Mouse (Mus musculus): ENCODE measurements around the gene Gh.
"Not testable (repeated sequence)": the region's sequence is repeated elsewhere in the genome, so short reads cannot be mapped to it uniquely, and the experiment has no call there.

The Gh gene

GRCm38 (mm10) chr11:106301765-106302164 lies at the start of gene Gh:
Gene Gh, minus strand, starts transcription at chr11:106301865.
- DNase-seq: no peak

GRCm38 (mm10) chr11:106351253-106351652 lies 49.6 kb upstream of the Gh start:
- DNase-seq: no peak

DNA sequence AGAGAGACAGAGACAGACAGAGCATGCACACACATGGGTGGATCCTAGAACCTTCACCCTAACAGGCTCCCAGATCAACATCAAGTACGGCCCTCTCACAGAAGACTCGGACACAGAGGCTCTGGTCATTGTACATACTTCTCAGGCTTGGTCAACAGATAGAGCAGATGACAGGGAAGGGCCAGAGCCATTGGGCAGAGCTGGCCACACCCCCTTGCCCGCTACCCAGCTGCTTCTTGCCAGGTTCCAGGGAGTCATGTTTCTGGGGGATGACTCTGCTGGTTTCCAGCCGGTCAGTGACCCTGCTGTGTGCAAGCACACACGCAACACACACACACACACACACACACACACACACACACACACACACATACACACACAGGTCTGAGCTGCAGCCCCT lies 49.2 kb upstream of the Gh start:
- no peak for DNase-seq

GRCm38 (mm10) chr11:106349772-106350171 lies 48.1 kb upstream of the Gh start:
- DNase-seq: no peak

DNA sequence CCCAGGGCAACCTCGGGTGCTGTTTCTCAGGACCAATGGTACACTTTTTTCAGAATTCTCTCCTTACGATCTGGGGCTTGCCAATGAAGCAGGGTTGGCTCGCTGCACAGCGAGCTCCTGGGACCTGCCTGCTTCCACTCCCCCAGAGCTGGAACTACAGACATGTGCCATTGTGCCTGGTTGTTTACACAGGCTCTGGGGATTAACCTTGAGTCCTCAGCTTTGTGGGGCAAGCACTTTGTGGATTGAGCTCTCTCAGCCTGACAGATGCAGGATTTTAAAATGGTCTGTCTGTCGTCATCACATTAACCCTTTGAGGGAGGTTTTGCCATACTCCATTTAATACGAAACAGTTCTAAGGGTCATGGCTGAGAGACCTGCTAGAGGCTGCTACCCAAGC lies 43.2 kb upstream of the Gh start:
- DNase-seq: no peak

DNA sequence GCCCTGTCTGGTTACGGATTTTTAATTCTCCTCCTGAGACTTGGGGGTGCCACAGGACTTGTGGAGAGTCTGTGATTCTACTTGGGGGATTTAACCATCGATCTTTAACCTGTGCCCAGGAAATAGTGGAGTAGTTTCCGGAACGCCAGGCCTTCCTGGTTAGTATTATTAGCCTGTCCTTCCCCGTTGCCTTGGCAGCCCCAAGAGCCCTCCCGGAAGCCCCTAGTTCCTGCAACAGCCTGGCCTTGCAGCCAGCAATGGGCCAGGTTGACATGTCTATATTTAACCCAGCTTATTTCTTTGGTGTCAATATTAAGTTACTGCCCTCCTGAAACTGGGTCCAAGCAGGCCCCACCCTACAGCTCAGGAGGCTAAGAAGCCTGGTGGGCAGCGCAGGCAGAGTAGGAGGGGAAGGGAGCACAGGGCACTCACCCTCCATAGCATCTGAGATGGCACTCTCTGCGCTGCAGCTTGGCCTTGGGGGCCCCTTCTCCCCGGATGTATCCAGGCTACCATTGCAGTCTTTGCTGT lies 39.4 kb upstream of the Gh start:
- DNase-seq: peak; percentile 16 to 66

- not testable (repeated sequence) for DNase-seq
Observed at GRCm38 (mm10) chr11:106339323-106339722, 37.7 kb upstream of the Gh start.

DNA sequence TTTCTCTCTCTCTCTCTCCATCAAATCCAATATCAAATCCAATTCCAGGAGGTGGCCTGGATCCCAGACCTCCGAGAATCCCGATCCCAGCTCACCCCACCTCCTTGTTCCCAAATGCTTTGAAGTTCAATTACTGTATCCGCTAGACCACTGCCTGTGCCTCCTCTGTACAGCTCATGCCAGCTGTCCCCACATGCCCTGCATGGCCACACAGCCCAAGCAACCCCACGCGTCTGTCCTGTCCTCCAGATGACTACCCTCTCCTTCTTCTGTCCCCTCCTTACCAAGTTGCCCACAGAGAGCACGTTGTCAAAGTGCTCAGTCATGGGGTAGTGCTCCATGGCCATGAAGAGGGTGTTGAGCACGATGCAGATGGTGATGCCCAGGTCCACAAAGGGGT lies 37.2 kb upstream of the Gh start:
- no peak for DNase-seq

DNA sequence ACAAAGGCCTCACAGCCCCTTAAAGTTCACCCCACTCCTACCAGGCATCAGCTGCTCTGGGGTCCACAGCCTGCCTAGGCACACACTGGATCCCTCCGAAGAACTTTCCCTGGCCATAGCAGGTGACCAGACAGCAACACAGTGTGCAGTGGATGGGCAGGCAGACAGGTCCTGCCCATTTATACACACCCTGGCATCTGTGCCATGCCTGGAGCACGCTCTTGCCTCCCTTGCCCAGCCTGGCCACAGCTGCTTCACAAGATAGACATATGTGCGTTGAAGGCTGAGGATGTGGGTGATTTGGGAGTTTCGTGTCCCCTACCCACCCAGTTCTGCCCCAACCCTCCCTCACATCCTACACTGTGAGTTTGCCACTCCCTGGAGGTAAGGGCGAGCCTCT lies 36.4 kb upstream of the Gh start:
- no peak for DNase-seq

- no peak for DNase-seq
Observed at GRCm38 (mm10) chr11:106334066-106334465, 32.4 kb upstream of the Gh start.

DNA sequence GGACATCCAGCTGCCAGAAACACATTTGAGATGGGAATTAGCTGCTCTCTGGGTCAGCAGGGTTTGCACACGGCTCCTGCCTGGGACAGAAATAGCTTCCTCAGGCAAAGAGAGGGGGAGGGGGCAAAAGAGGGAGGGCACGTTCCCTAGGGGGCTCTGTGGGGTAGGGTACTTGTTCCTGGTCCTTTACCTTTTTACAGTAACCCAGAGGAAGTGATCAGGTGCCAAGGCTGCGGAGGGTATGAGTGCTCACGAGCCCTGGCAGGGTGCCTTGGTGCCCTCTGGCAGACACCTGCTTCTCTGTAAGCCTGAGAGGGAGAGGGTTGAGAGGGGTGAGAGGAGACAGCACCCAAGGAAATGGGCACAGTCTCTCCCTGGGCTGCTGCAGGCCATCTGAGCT lies 30.8 kb upstream of the Gh start:
- no peak for DNase-seq

DNA sequence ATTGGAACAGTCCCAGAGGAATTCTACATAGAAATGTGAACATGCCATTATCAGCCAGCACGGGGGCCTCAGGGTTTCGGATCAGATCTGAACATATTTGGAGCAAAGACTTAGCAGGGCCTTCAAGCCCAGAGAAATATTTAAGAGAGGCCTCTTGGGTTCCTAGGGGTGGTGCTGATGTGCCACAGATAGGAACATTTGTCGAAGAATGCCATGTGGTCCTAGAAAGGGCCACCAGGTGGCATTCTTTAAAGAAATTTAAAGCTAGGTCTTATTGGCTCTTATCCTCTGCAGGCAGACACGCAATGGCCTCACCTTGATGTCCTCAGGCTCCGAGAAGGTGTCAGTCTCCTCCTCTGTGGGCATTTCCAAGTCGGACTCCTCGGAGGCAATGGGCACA lies 28.0 kb upstream of the Gh start:
- peak in 1 of 2 experiments; percentile 54 for DNase-seq

GRCm38 (mm10) chr11:106329128-106329527 lies 27.5 kb upstream of the Gh start:
- no peak for DNase-seq

- no peak for DNase-seq
Observed at GRCm38 (mm10) chr11:106328521-106328920, 26.9 kb upstream of the Gh start.

DNA sequence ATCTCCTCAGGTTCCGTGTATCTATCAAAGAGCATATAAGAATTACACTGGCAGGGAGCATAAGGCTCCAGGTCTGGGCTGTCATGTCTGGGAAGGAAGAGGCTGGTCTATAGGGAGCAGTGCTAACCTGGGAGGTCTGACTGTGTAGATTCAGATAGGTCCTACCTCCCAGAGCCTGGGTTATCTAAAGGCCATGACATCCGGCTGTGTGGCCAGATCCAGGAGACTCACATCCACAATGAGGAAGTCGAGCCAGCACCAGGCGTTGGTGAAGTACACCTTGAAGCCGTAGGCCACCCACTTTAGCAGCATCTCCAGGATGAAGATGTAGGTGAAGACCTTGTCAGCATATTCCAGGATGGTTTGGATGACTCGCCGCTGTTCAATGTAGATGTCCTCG lies 24.8 kb upstream of the Gh start:
- no peak for DNase-seq

DNA sequence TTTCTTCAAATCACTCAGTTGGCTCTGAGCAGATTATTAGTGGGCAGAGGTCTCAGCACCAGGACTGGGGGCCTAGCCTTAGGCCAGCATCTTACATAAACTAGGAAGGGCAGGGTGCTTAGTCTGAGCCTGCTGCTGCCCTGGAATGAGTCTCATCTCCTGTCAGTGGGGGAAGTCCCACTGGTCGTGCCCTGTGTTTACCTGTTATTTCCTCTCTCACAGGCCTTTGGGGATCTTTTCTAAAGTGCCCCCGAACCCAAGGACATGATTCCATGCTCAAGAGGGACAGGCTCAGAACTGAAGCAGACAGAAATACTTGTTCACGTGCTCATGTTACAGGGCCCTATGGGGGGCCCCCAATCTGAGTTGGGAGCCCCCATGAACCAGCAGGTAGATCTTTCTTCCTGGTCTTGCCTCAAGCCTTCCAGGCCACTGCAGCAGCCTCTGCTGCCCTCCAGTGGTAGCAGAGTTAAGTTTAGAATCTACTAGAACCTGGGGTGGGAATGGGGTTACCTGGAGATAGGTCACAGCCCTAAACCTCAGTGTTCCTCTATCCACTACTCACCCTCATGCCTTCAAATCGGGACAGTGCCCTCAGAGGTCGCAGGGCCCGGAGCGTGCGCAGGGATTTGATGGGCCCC lies 24.0 kb upstream of the Gh start:
- DNase-seq: peak; percentile 79 to 88

DNA sequence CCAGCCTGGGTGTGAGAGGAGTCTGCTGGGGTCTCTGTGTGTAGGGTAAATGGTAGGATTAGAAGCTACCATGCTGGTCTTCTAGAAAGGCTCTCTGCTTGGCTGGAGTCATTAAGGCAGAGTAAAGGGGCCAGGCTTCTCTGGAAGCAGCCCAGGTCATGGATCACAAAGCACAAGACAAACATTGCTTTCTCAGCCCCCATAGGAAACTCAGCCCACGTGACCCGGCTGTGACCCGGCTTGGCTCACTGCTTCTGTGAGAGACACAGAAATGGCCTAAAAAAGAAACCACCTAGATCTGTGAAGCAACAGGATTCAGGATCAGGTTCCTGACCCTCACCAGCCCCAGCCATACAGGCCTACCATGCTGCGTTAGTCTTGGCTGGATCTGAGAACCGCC lies 23.2 kb upstream of the Gh start:
- peak; percentile 75 to 88 for DNase-seq

- DNase-seq: peak in 1 of 2 experiments; percentile 47
Observed at GRCm38 (mm10) chr11:106318406-106319366, 17.0 kb upstream of the Gh start.

- no peak for DNase-seq
Observed at GRCm38 (mm10) chr11:106317801-106318200, 16.1 kb upstream of the Gh start.

DNA sequence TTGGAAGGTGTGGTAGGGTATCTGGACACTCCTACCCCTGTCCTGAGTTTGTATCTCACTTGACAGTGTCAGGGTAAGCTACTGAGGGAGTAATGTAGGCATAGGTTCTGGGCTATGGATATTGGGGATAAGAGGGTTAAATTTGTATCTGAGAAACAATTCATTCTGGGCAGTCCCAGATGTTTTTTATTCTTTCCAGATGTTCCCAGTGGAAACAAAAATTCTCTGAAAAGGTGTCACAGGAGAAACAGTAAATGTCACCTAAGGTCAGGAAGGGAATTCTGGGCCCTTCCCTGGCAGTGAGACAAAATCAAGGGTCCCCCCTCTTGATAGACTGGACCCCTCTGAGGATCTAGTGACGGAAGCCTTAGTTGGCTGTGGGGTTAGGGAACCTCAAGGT lies 14.8 kb upstream of the Gh start:
- no peak for DNase-seq

DNA sequence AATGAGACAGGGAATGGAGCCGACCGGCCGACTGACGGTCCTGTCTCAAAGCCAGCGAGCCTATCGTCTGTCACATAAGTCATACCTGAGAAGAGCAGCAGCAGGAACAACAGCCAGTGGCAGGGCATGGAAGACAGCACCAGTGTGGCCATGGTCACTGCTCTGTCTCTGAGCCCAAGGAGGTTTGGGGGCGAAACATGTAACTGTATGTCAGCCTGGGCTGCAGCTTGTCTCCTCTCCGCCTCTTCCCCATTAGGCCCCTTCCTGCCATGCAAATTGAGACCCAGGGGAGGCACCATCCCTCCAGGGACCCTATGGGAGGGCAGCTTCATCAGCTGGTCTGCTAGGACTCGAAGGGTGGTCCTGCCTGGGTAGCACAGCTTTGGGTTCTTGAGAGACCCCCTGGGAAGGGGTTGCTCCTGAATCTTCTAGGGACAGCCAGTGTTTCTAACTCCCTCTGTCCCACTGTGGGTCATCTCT lies 12.7 kb upstream of the Gh start, which contains the start of gene Cd79b:
Gene Cd79b (minus strand): TSS at position 430 of the 480 bp plus-strand sequence.
- no peak for DNase-seq

- DNase-seq: no peak
Observed at GRCm38 (mm10) chr11:106313533-106313932, 11.9 kb upstream of the Gh start.

- DNase-seq: no peak
Observed at GRCm38 (mm10) chr11:106310123-106310522, 8.5 kb upstream of the Gh start.

- DNase-seq: no peak
Observed at GRCm38 (mm10) chr11:106308162-106308561, 6.5 kb upstream of the Gh start.

All from kidney, postnatal 25 days (tissue).